Mouse (Mus musculus) liver, embryonic 14.5 days (tissue): Measurements from ENCODE around the gene Etfb. TPM values are rescaled to one million over a fixed set of nuclear protein-coding genes. Genes with fewer than 3 reads are reported as not detected.
A peak's percentile ranks its signal among the peaks of the same experiment; 100 is the strongest.

ENCODE experiments used
- ATAC-seq: fragments of 200-750 bp; cut with Nextera tagmentation; 2 replicates; pipeline ENCODE4 v1.8.0; 2017; ENCODE audit warnings: moderate number of reproducible peaks, mild to moderate bottlenecking, moderate library complexity; ENCODE audit not compliant: insufficient read depth
- DNase-seq, 3 experiments: peaks; one replicate each; pipeline ENCODE4 v3.0.0-alpha.2; 2012 to 2013; ENCODE audit warnings: low read depth in 3 of 3, low spot score in 3 of 3
- H3K27ac ChIP-seq: fragments of 300-500 bp; sonication (generic); 2 replicates; pipeline ENCODE4 v1.5.1; 2014; ENCODE audit warnings: moderate library complexity, mild to moderate bottlenecking, control low read depth, inconsistent platforms
- H3K27me3 ChIP-seq: fragments of 300-500 bp; sonication (generic); 2 replicates; pipeline ENCODE4 v1.6.1; 2014; ENCODE audit warnings: mild to moderate bottlenecking, low read length, moderate library complexity; ENCODE audit not compliant: control insufficient read depth, insufficient read depth
- H3K36me3 ChIP-seq: fragments of 300-500 bp; sonication (generic); replicated peaks from 2 replicates; pipeline ENCODE4 v1.6.1; 2014; ENCODE audit warnings: low read depth; ENCODE audit not compliant: control insufficient read depth, insufficient read depth
- H3K4me1 ChIP-seq, 2 experiments: fragments of 200-500 bp in 1 of 2; fragments of 300-500 bp in 1 of 2; sonication (generic) in 1 of 2; replicated peaks; 2 replicates each; pipeline ENCODE4 v1.6.1; 2012 to 2014; ENCODE audit warnings: antibody characterized with exemption in 1 of 2, inconsistent platforms in 1 of 2, low read length in 1 of 2; ENCODE audit not compliant: control insufficient read depth in 2 of 2, insufficient read depth in 2 of 2
- H3K4me2 ChIP-seq: fragments of 300-500 bp; sonication (generic); 2 replicates; pipeline ENCODE4 v1.6.1; 2014; ENCODE audit warnings: low read depth, mild to moderate bottlenecking, control low read depth, moderate library complexity
- H3K4me3 ChIP-seq, 2 experiments: fragments of 200-500 bp in 1 of 2; fragments of 300-500 bp in 1 of 2; sonication (generic) in 1 of 2; 2 replicates each; pipeline ENCODE4 v1.5.1; 2012 to 2014; ENCODE audit warnings: low read depth in 2 of 2, low read length in 2 of 2, mild to moderate bottlenecking in 2 of 2, control low read depth in 1 of 2, inconsistent platforms in 1 of 2, moderate library complexity in 1 of 2; ENCODE audit not compliant: insufficient read depth in 1 of 2
- H3K9ac ChIP-seq: fragments of 300-500 bp; sonication (generic); replicated peaks from 2 replicates; pipeline ENCODE4 v1.6.1; 2014; ENCODE audit warnings: mild to moderate bottlenecking, control low read depth, moderate library complexity
- H3K9me3 ChIP-seq: fragments of 300-500 bp; sonication (generic); 2 replicates; pipeline ENCODE4 v1.6.1; 2016; ENCODE audit warnings: low read length, mixed read lengths; ENCODE audit not compliant: control insufficient read depth
- CTCF ChIP-seq: IDR thresholded peaks from 2 replicates; pipeline ENCODE4 v1.5.1; 2016; ENCODE audit warnings: antibody characterized with exemption, low read depth, control low read depth
- EP300 ChIP-seq: IDR thresholded peaks from 2 replicates; pipeline ENCODE4 v1.6.1; 2016; ENCODE audit warnings: antibody characterized with exemption, low read depth
- WGBS: fragments of 180-500 bp; shearing (Covaris S2); extraction: QIAGEN DNeasy Blood & Tissue Kit; methylation state at CpG from one replicate; pipeline ENCODE4 v1.1.7; 2014; ENCODE audit not compliant: insufficient replicate concordance; 5-methylcytosine and 5-hydroxymethylcytosine counted together
- microRNA-seq: library from miRNA; unstranded; fragments of <30 nt; microRNA quantifications from one replicate; pipeline ENCODE4, GENCODE M21; 2016
- polyA plus RNA-seq, 2 experiments: library from polyadenylated mRNA; depleted of rRNA in 1 of 2; stranded (reverse) in 1 of 2; unstranded in 1 of 2; fragments of >200 nt; fragmentation: Nextera tagmentation in 1 of 2; extraction: Ambion mirVana in 1 of 2; gene quantifications; 2 replicates each; pipeline versions ENCODE4 v1.2.1 to v1.2.3; 2012 to 2014

The Etfb gene
- polyA plus RNA-seq, 2 experiments: 116 to 261 TPM

- no peak overlapping the region for H3K4me3 ChIP-seq
These were observed 46.3 kb downstream of the Etfb start for GRCm38 (mm10) chr7:43490182-43490584.

GRCm38 (mm10) chr7:43490861-43491260, 47.0 kb downstream of the Etfb start:
- H3K9ac ChIP-seq: no peak overlapping the region
- ATAC-seq: no peak
- H3K4me3 ChIP-seq: no peak overlapping the region
- H3K4me1 ChIP-seq: no peaks in the 10 kb centered on the region
- 44% methylated on average over 9 of the region's 9 CpGs for WGBS
- H3K36me3 ChIP-seq: no peaks in the 10 kb centered on the region
- DNase-seq: no peak
- no peak overlapping the region for H3K4me2 ChIP-seq
- no peaks in the 10 kb centered on the region for H3K9me3 ChIP-seq
- H3K27me3 ChIP-seq: peaks cover 12% of the 10 kb centered on the region
- no peak overlapping the region for H3K27ac ChIP-seq
- TF ChIP-seq EP300 (no peak), CTCF (no peak)

More at GRCm38 (mm10) chr7:43490182-43490584, 46.3 kb downstream of the Etfb start:
- ATAC-seq (no peak), DNase-seq (no peak)
- Histone ChIP-seq H3K9ac (no peak overlapping the region), H3K4me1 (no peaks in the 10 kb centered on the region), H3K36me3 (no peaks in the 10 kb centered on the region), H3K27ac (no peak overlapping the region), H3K27me3 (peaks cover 12% of the 10 kb centered on the region), H3K4me2 (no peak overlapping the region), H3K9me3 (no peaks in the 10 kb centered on the region)
- WGBS: 6% methylated on average over 5 of the region's 13 CpGs
- TF ChIP-seq EP300: no peak
- TF ChIP-seq CTCF: no peak

GRCm38 (mm10) chr7:43495343-43496021, 51.6 kb downstream of the Etfb start:
- Histone ChIP-seq H3K9ac (no peak overlapping the region), H3K4me3 (no peak overlapping the region), H3K27ac (no peak overlapping the region), H3K4me2 (no peak overlapping the region), H3K27me3 (no peaks in the 10 kb centered on the region; the same call in none of the 2 replicates), H3K36me3 (no peaks in the 10 kb centered on the region), H3K9me3 (no peaks in the 10 kb centered on the region), H3K4me1 (no peaks in the 10 kb centered on the region)
- no peak for ATAC-seq
- TF ChIP-seq EP300 (no peak), CTCF (peak; percentile 60)
- WGBS: 17% methylated on average over 21 of the region's 21 CpGs
- no peak for DNase-seq

Small RNAs within 50 kb of the gene (microRNA-seq; reads per million reads assigned to microRNA genes)
- gene Mir7051: 3.4 reads per million

Other genes starting within 250 kb of the Etfb start
- gene Zfp715, start 130.8 kb upstream of the Etfb start, polyA plus RNA-seq (2012; rRNA removed): 2.3 and 3.9 TPM in 2 replicates
- 5.2 and 5.4 TPM in 2 replicates for gene Zfp715, start 130.8 kb upstream of the Etfb start, polyA plus RNA-seq (2014; fragmentation: Nextera tagmentation; extraction: Ambion mirVana)
- 2.0 and 2.7 TPM in 2 replicates for gene Siglecf, start 92.7 kb upstream of the Etfb start, polyA plus RNA-seq (2012; rRNA removed)
- gene Siglecf, start 92.7 kb upstream of the Etfb start, polyA plus RNA-seq (2014; fragmentation: Nextera tagmentation; extraction: Ambion mirVana): 1.3 and 2.4 TPM in 2 replicates
- gene Siglecg, start 35.9 kb upstream of the Etfb start, polyA plus RNA-seq (2012; rRNA removed): 0.64 and 0.69 TPM in 2 replicates
- gene Siglecg, start 35.9 kb upstream of the Etfb start, polyA plus RNA-seq (2014; fragmentation: Nextera tagmentation; extraction: Ambion mirVana): 0.24 and 0.38 TPM in 2 replicates
- gene Lim2, start 16.4 kb upstream of the Etfb start, polyA plus RNA-seq (2012; rRNA removed): 0.07 TPM in 1 of 2 replicates, not detected in the other
- 0.06 and 0.08 TPM in 2 replicates for gene Lim2, start 16.4 kb upstream of the Etfb start, polyA plus RNA-seq (2014; fragmentation: Nextera tagmentation; extraction: Ambion mirVana)
- 3.1 and 4.3 TPM in 2 replicates for gene Nkg7, start 7.0 kb upstream of the Etfb start, polyA plus RNA-seq (2012; rRNA removed)
- 10.2 and 13.2 TPM in 2 replicates for gene Nkg7, start 7.0 kb upstream of the Etfb start, polyA plus RNA-seq (2014; fragmentation: Nextera tagmentation; extraction: Ambion mirVana)
- not detected in 2 replicates for gene Cldnd2, start 3.3 kb upstream of the Etfb start, polyA plus RNA-seq (2012; rRNA removed)
- gene Cldnd2, start 3.3 kb upstream of the Etfb start, polyA plus RNA-seq (2014; fragmentation: Nextera tagmentation; extraction: Ambion mirVana): not detected in 2 replicates
- gene Gm45233, start within 50 bp of the Etfb start, polyA plus RNA-seq (2012; rRNA removed): 0.19 and 0.26 TPM in 2 replicates
- gene Gm45233, start within 50 bp of the Etfb start, polyA plus RNA-seq (2014; fragmentation: Nextera tagmentation; extraction: Ambion mirVana): not detected in 2 replicates
- gene Vsig10l, start 19.1 kb downstream of the Etfb start, polyA plus RNA-seq (2012; rRNA removed): 0.48 and 0.77 TPM in 2 replicates
- gene Vsig10l, start 19.1 kb downstream of the Etfb start, polyA plus RNA-seq (2014; fragmentation: Nextera tagmentation; extraction: Ambion mirVana): 0.27 and 0.52 TPM in 2 replicates
- gene Iglon5, start 46.0 kb downstream of the Etfb start, polyA plus RNA-seq (2012; rRNA removed): 0.07 and 0.12 TPM in 2 replicates
- gene Iglon5, start 46.0 kb downstream of the Etfb start, polyA plus RNA-seq (2014; fragmentation: Nextera tagmentation; extraction: Ambion mirVana): not detected in 2 replicates
- not detected in 2 replicates for gene 4931406B18Rik, start 61.9 kb downstream of the Etfb start, polyA plus RNA-seq (2012; rRNA removed)
- not detected in 2 replicates for gene 4931406B18Rik, start 61.9 kb downstream of the Etfb start, polyA plus RNA-seq (2014; fragmentation: Nextera tagmentation; extraction: Ambion mirVana)
- gene Cd33, start 100.3 kb downstream of the Etfb start, polyA plus RNA-seq (2012; rRNA removed): 0.95 and 1.4 TPM in 2 replicates
- 1.5 and 1.9 TPM in 2 replicates for gene Cd33, start 100.3 kb downstream of the Etfb start, polyA plus RNA-seq (2014; fragmentation: Nextera tagmentation; extraction: Ambion mirVana)
- gene Zfp658, start 118.2 kb downstream of the Etfb start, polyA plus RNA-seq (2012; rRNA removed): 0.18 and 0.33 TPM in 2 replicates
- gene Zfp658, start 118.2 kb downstream of the Etfb start, polyA plus RNA-seq (2014; fragmentation: Nextera tagmentation; extraction: Ambion mirVana): 0.15 and 0.25 TPM in 2 replicates
- 0.56 and 0.87 TPM in 2 replicates for gene Zfp719, start 135.5 kb downstream of the Etfb start, polyA plus RNA-seq (2012; rRNA removed)
- gene Zfp719, start 135.5 kb downstream of the Etfb start, polyA plus RNA-seq (2014; fragmentation: Nextera tagmentation; extraction: Ambion mirVana): 1.6 and 1.7 TPM in 2 replicates
- gene Zfp819, start 163.1 kb downstream of the Etfb start, polyA plus RNA-seq (2012; rRNA removed): 0.07 TPM in 1 of 2 replicates, not detected in the other
- gene Zfp819, start 163.1 kb downstream of the Etfb start, polyA plus RNA-seq (2014; fragmentation: Nextera tagmentation; extraction: Ambion mirVana): not detected in 2 replicates
- gene Ceacam18, start 190.6 kb downstream of the Etfb start, polyA plus RNA-seq (2012; rRNA removed): not detected in 2 replicates
- gene Ceacam18, start 190.6 kb downstream of the Etfb start, polyA plus RNA-seq (2014; fragmentation: Nextera tagmentation; extraction: Ambion mirVana): 0.08 TPM in 1 of 2 replicates, not detected in the other
- 1.5 and 1.6 TPM in 2 replicates for gene Siglece, start 216.1 kb downstream of the Etfb start, polyA plus RNA-seq (2012; rRNA removed)
- gene Siglece, start 216.1 kb downstream of the Etfb start, polyA plus RNA-seq (2014; fragmentation: Nextera tagmentation; extraction: Ambion mirVana): 1.1 and 2.0 TPM in 2 replicates
- 3.1 and 3.2 TPM in 2 replicates for gene Ctu1, start 227.9 kb downstream of the Etfb start, polyA plus RNA-seq (2012; rRNA removed)
- 2.2 TPM in 2 replicates for gene Ctu1, start 227.9 kb downstream of the Etfb start, polyA plus RNA-seq (2014; fragmentation: Nextera tagmentation; extraction: Ambion mirVana)
- 0.04 and 0.05 TPM in 2 replicates for gene Klk14, start 246.3 kb downstream of the Etfb start, polyA plus RNA-seq (2012; rRNA removed)
- gene Klk14, start 246.3 kb downstream of the Etfb start, polyA plus RNA-seq (2014; fragmentation: Nextera tagmentation; extraction: Ambion mirVana): not detected in 2 replicates